Mouse (Mus musculus) midbrain, embryonic 10.5 days (tissue): ENCODE measurements around the gene Inca1. TPM values are rescaled to one million over a fixed set of nuclear protein-coding genes. Genes with fewer than 3 reads are reported as not detected.

Experiments used
- DNase-seq: peaks from one replicate; pipeline ENCODE4 v3.0.0-alpha.2; 2017; ENCODE audit warnings: low spot score
- H3K27ac ChIP-seq: fragments of 300-500 bp; sonication (generic); replicated peaks from 2 replicates; pipeline ENCODE4 v1.5.1; 2016; ENCODE audit warnings: mild to moderate bottlenecking
- H3K27me3 ChIP-seq: fragments of 300-500 bp; sonication (generic); 2 replicates; pipeline ENCODE4 v1.6.1; 2016; ENCODE audit warnings: low read depth, mild to moderate bottlenecking; ENCODE audit not compliant: poor library complexity, severe bottlenecking
- H3K36me3 ChIP-seq: fragments of 300-500 bp; sonication (generic); 2 replicates; pipeline ENCODE4 v1.6.1; 2016; ENCODE audit warnings: mild to moderate bottlenecking, moderate library complexity
- H3K4me1 ChIP-seq: fragments of 300-500 bp; sonication (generic); 2 replicates; pipeline ENCODE4 v1.6.1; 2016
- H3K4me3 ChIP-seq: fragments of 300-500 bp; sonication (generic); 2 replicates; pipeline ENCODE4 v1.5.1; 2016; ENCODE audit warnings: mild to moderate bottlenecking, moderate library complexity
- H3K9me3 ChIP-seq: fragments of 300-500 bp; sonication (generic); replicated peaks from 2 replicates; pipeline ENCODE4 v1.6.1; 2016; ENCODE audit warnings: mild to moderate bottlenecking
- WGBS: fragments of 180-500 bp; shearing (Covaris S2); methylation state at CpG from one replicate; pipeline ENCODE4 v1.1.7; 2016; 5-methylcytosine and 5-hydroxymethylcytosine counted together
- polyA plus RNA-seq: library from polyadenylated mRNA; unstranded; fragments of >200 nt; fragmentation: Nextera tagmentation; extraction: Ambion mirVana; gene quantifications from 2 replicates; pipeline ENCODE4 v1.2.1, GENCODE M21; 2016

Gene Inca1
- polyA plus RNA-seq, 1 experiment from 2014 or later: 1.00 TPM

DNA sequence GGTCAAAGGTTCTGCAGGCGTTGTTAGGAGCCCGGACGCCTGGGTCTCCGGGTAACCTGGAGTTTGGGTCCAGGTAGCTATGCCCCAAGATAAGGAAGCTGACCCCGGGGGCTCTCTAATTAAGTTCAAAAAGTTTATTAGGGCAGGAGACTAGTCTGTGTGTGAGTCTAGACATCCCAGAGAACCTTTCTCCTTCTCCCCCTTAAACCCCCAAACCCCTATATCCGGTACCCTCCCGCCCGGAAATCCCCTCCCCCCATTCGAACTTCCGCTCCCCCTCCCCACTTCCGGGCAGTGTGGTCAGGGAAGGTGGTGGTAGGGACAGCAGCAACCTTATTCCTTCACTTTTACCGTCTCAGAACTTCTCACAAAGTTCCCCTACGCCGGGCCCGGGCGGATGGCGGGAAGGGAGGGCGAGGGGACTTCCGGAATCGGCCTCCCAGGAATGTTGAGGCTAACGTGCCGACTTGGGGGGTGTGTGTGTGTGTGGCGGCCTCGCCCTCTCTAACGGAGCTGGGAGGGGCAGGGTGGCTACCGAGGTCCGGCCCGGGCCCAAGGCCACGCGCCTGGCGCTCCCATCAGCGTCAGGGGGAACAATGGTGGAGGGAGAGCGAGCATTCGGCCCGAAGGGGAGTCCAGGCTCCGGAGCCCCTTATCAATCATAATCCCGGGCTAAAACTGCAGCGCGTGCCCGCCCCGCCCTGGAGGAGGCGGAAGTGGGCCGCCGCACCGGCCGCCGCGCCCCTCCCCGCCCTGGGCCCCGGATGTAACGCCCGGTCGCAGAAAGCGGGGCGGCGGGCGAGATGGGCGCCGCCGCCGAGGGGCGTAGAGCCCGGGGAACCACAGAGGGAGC is 46.4 kb downstream of the Inca1 start:
- no peaks in the 10 kb centered on the region for H3K27me3 ChIP-seq
- H3K27ac ChIP-seq: peak overlapping the region; percentile 99
- peak overlapping the region; percentile 100 for H3K4me3 ChIP-seq
- H3K9me3 ChIP-seq: no peaks in the 10 kb centered on the region
- peaks cover 67% of the 10 kb centered on the region for H3K4me1 ChIP-seq
- peaks cover 46% of the 10 kb centered on the region for H3K36me3 ChIP-seq
- 1% methylated on average over 57 of the region's 63 CpGs for WGBS
- DNase-seq: peak; percentile 85

DNA sequence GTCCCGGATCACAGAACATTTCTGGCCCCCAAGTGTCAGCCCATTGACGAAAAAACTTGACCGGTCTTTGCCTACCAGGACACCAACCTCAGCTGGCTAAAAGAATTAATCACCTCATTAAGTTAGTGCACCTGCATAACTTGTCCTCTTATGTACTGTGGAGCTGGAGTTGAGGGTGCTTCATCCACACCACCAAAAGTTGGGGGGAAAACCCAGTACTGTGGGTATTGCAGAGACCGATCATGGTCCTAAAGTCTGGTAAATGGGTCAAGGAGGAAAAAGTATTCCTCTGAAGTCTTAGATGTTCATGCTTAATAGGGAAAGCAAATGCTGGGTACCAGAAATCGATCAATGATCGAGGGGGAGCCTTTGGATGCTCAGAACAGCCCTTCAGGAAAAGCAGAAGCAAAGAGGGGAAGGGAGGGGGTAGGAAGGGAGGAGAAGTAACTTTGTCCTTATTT is 47.0 kb downstream of the Inca1 start:
- H3K9me3 ChIP-seq: no peaks in the 10 kb centered on the region
- peaks cover 51% of the 10 kb centered on the region for H3K36me3 ChIP-seq
- 68% methylated on average over 6 of the region's 6 CpGs for WGBS
- peak overlapping the region; percentile 99 for H3K27ac ChIP-seq
- peaks cover 68% of the 10 kb centered on the region for H3K4me1 ChIP-seq
- no peak for DNase-seq
- H3K4me3 ChIP-seq: peak overlapping the region; percentile 100
- no peaks in the 10 kb centered on the region for H3K27me3 ChIP-seq

DNA sequence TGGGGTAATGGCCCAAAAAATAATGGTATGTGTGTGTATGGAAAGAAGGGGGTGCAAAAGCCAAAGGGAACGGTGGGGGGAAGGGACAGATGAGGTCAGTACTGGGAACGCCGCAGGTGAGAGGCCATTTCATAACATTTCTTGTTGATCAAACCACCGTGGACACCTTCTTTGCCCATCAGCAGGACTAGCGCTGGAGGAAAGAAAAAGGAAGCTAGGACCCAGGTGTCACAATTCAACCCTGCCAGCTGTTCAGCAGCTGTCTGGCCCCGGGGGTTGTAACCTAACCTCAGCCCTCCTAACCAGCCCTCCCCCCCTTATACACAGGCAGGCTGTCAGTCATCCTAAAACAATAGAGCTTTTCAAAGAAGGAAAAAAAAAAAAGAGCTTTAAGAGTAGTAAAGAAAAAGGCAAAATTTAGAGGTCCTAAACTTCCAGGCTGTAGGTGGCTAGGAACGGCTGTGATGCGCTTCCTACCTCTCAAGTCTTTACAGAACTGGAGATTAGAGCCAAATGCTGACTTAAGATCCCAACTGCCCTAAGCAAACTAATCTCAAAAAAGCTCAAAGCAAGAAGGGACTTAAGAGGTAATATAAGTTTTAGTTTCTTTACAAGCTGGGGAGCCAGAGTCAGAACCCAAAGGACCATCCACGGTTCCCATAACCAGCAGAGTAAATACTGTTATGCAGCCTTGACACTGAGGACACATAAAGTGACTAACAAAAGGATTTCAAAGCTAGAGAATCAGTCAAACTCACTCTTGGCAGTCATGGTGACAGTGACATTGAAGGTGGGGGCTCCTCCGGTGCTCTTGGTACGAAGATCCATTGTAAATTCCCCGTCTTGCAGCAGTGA is 47.7 kb downstream of the Inca1 start:
- H3K27me3 ChIP-seq: no peaks in the 10 kb centered on the region
- peak overlapping the region; percentile 99; the same call in 1 of the 2 replicates for H3K27ac ChIP-seq
- H3K9me3 ChIP-seq: no peaks in the 10 kb centered on the region
- DNase-seq: no peak
- H3K4me1 ChIP-seq: peaks cover 66% of the 10 kb centered on the region
- H3K36me3 ChIP-seq: peaks cover 51% of the 10 kb centered on the region
- WGBS: 76% methylated on average over 12 of the region's 12 CpGs
- peak overlapping the region; percentile 100 for H3K4me3 ChIP-seq

DNA sequence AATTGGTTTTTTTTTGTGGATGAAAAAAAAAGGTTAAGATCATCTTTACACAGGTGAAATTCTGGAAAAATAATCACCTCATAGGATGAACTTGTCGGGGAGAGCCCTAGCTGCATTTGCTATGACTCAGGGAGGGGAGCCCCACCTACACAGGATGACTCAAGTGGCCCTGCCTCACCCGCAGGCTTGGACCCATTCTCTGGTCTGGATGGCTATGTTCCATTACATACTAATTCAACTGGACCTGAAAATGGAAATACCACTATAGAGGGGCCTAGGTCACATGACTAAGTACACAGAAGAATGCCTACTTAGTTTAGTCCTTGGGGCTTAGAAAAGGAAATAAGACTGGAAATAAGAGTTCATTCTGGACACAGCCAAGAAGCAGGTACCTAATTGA is 48.6 kb downstream of the Inca1 start:
- Histone ChIP-seq H3K4me1 (peaks cover 60% of the 10 kb centered on the region), H3K27ac (no peak overlapping the region), H3K9me3 (no peaks in the 10 kb centered on the region), H3K4me3 (peak overlapping the region; percentile 18; the same call in 1 of the 2 replicates), H3K27me3 (no peaks in the 10 kb centered on the region), H3K36me3 (peaks cover 51% of the 10 kb centered on the region)
- 90% methylated on average over 2 of the region's 2 CpGs for WGBS
- DNase-seq: no peak

DNA sequence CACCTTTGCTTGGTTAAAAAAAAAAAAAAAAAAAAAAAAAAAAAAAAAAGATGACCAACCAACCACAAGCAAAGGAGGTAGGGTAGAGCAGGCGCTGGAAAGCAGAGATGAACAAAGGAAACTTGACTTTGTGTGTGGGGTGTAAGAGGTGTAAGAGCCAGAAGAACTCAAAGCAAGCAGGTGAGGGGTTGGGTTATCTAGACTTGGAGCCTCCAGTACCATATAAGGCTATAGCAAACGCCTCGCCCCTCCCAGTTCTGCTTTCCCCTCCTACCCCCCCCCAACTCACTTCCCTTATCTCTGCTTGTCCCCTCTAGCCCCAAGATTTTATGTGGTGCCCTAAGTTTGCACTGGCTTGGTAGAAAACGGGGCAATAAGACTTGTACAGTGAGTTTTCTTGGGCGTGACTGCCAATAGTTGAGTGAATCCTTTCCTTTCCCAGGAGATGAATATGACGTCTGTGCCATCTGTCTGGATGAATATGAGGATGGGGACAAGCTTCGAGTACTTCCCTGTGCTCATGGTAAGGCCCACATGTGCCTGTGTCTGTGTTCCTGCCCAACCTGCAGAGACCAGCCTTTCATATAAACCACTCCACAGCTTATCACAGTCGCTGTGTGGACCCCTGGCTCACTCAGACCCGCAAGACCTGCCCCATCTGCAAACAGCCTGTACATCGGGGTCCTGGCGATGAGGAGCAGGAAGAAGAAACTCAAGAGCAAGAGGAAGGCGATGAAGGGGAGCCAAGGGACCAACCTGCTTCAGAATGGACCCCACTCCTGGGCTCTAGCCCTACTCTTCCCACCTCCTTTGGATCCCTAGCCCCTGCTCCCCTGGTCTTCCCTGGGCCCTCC is 49.4 kb downstream of the Inca1 start:
- no peak for DNase-seq
- WGBS: 81% methylated on average over 12 of the region's 12 CpGs
- peaks cover 60% of the 10 kb centered on the region for H3K4me1 ChIP-seq
- H3K36me3 ChIP-seq: peaks cover 55% of the 10 kb centered on the region
- H3K27ac ChIP-seq: no peak overlapping the region
- peak overlapping the region; percentile 18; the same call in 1 of the 2 replicates for H3K4me3 ChIP-seq
- H3K9me3 ChIP-seq: no peaks in the 10 kb centered on the region
- H3K27me3 ChIP-seq: no peaks in the 10 kb centered on the region

DNA sequence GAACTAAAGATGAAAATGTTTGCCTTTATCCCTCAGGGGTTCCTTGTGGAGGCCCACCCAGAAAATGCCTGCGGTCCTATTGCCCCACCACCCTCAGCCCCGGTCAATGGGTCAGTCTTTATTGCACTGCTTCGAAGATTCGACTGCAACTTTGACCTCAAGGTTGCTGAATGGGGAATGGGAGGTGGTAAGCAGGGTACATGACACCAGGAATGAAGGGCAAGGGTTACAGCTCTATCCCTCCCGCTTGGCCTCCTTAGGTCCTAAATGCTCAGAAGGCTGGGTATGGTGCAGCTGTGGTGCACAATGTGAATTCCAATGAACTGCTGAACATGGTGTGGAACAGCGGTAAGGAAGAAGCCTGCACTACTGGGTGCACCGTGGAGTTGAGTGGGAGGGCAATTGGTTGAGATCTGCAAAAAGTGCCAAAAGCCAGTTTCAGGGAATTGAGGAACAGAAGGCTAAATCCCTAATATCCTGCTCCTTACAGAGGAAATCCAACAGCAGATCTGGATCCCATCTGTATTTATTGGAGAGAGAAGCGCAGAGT is 50.7 kb downstream of the Inca1 start:
- 85% methylated on average over 8 of the region's 8 CpGs for WGBS
- H3K4me1 ChIP-seq: peaks cover 57% of the 10 kb centered on the region
- no peaks in the 10 kb centered on the region for H3K9me3 ChIP-seq
- H3K27me3 ChIP-seq: no peaks in the 10 kb centered on the region
- peak overlapping the region; percentile 90; the same call in 1 of the 2 replicates for H3K4me3 ChIP-seq
- H3K27ac ChIP-seq: no peak overlapping the region
- no peak for DNase-seq
- peaks cover 68% of the 10 kb centered on the region for H3K36me3 ChIP-seq

DNA sequence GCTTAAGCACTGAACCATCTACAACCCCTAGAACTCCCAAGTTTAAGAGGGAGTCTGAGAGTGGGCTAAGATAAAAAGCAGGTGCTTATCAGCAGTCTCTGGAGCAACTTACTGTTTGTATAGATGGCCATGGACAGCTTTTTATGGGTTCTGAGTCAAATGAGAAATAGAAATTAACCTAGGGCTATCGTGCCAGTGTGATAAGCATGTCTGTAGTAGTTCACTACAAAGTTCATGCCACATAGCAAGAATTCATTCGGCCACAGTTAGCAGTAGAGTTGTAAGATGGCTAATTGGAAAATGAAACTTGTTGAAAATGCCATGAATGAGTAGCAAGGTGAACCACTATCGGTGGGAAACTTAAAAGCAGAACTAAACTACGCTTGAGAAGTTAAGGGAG is 51.4 kb downstream of the Inca1 start:
- no peaks in the 10 kb centered on the region for H3K27me3 ChIP-seq
- no peak overlapping the region for H3K27ac ChIP-seq
- peaks cover 75% of the 10 kb centered on the region for H3K36me3 ChIP-seq
- no peak for DNase-seq
- H3K9me3 ChIP-seq: no peaks in the 10 kb centered on the region
- H3K4me3 ChIP-seq: peak overlapping the region; percentile 90
- peaks cover 57% of the 10 kb centered on the region for H3K4me1 ChIP-seq
- WGBS: 86% methylated on average over 4 of the region's 4 CpGs

DNA sequence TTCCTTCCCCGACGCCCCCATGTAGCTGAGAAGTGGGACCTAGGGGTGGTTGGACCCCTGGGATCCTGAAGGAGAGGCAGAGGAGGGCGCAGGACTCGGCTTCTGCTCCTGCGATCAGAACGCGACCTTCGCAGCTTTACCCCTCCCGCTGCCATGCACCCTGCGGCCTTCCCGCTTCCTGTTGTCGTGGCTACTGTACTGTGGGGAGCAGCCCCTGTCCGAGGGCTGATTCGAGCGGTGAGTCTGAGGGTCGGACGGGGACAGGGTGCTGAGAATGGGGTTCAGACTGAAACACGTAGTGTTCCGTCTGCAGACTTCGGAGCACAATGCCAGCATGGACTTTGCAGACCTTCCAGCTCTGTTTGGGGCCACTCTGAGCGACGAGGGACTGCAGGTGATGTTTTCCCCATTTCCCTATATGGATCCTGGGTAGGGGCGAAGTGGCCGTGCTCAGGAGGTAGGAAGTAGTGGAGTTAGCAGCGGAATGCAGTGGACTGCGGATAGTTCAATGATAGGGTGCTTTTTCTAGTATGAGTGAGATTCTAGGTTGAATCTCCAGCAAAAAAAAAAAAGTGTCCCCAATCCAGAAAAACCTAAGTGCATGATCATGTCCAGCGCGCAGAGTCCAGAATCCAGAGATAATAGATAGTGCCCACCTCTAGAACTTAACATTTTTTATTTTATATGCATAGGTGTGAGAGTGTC is 52.1 kb downstream of the Inca1 start:
- WGBS: 5% methylated on average over 28 of the region's 28 CpGs
- H3K4me3 ChIP-seq: peak overlapping the region; percentile 90
- H3K27ac ChIP-seq: peak overlapping the region; percentile 95
- peaks cover 52% of the 10 kb centered on the region for H3K4me1 ChIP-seq
- no peaks in the 10 kb centered on the region for H3K9me3 ChIP-seq
- H3K27me3 ChIP-seq: no peaks in the 10 kb centered on the region
- peaks cover 78% of the 10 kb centered on the region for H3K36me3 ChIP-seq
- DNase-seq: no peak

DNA sequence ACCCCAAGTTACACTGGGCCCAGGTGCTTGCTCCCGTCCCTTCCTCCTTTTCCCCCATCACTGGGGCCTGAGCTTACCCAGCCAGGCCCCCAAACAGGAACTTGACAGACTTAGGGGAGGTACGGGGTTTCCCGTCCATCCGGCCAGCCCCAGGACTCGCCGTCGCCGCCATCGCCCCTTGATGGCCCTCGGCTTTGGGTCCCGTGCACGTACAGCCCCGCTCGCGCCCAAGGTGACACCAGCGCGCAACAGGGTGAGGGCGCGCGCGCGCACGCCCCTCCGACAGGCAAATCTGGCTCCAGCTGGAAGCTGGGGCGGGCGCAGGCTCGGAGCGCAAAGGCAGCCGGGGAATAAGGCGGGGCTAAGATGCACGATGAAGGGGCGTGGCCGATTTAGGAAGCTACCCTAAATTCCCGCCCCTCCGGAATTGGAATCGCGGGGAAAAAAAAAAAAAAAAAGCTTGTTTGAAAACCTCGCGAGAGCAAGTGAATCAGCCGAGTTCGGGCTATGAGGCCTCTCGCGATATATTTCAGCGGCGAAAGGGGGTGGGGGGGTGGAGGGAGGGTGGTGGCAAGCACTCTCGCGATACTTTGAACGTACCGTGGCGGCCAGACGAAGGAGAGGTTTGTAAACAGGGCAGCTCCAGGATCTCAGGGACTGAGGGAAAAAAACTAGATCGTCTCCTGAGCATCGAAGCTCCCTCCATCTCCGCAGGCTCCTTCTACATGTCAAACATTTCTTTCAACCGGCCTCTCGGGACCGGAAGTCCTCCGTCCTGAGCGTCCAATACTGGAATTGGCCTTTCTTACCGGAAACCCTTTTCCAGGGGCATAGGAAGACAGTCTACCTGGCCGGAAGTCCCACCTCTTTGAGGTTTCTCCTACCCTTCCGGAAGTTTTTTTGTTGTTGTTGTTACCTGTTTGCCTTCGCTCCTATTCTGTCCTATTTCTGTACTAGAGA is 53.0 kb downstream of the Inca1 start, which contains the start of the genes Rnf167 and Slc25a11:
Gene Rnf167, plus strand, starts transcription at position 545 of the 960 bp plus-strand sequence.
Gene Slc25a11, minus strand, starts transcription at position 789 of the 960 bp plus-strand sequence.
- H3K36me3 ChIP-seq: peaks cover 71% of the 10 kb centered on the region
- no peaks in the 10 kb centered on the region for H3K27me3 ChIP-seq
- H3K4me3 ChIP-seq: peak within 1 kb of the TSS; percentile 90
- peak within 1 kb of the TSS; percentile 95 for H3K27ac ChIP-seq
- under 1% methylated on average over 63 of the region's 63 CpGs for WGBS
- DNase-seq: peak; percentile 97
- peaks cover 43% of the 10 kb centered on the region for H3K4me1 ChIP-seq
- no peaks in the 10 kb centered on the region for H3K9me3 ChIP-seq

DNA sequence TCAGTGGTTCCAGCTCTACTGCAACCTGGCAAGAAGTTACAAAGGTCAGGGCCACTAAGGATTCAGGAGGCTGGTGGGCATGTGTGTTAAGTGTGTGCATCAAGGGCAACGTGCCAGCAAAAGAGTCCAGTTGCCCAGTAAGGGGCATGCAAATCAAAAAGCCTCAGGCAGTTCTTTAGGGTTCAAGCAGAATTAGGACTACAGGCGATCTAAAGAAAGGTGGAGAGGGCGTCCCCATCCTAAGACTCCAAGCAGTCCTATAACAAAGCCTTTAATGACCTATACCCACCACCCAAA is 53.7 kb downstream of the Inca1 start:
- peak overlapping the region; percentile 90 for H3K4me3 ChIP-seq
- peak overlapping the region; percentile 95 for H3K27ac ChIP-seq
- 27% methylated on average over 3 of the region's 3 CpGs for WGBS
- no peaks in the 10 kb centered on the region for H3K27me3 ChIP-seq
- no peak for DNase-seq
- H3K9me3 ChIP-seq: no peaks in the 10 kb centered on the region
- H3K36me3 ChIP-seq: peaks cover 64% of the 10 kb centered on the region
- peaks cover 41% of the 10 kb centered on the region for H3K4me1 ChIP-seq
